In the genomic region with DNA sequence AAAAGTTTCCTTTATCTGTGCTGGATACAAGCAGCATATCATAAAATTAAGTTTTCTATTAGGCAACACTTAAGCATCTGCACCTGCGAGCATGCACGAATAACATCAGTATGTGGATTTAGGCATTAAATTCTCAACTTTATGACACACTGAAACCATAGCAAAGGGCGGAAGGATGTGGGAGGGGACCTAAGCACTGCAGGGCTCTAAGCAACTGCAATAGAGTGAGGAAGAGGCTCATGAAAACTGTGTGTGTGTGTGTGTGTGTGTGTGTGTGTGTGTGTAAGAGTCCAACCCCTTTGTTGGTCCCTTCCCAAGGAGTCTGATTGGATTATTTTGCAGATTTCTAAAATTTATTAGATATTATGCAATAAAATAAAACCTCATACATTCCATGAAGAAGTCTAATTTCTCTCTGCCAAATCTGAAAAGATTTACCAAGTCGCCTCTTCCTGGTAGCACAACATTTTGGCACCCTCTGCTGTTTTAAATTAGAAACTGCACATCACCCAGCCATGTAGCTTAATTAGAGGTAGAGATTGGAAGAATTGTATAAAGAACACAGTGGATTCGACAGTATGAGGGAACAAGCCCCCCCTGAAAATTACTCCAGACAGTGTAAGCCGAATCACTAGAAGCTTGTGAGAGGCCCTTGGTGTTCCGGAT, we compare ENCODE assay signal across 8 mouse cellular contexts. TPM values are rescaled to one million over a fixed set of nuclear protein-coding genes. Genes with fewer than 3 reads are reported as not detected.
DNase-seq lines count a peak whose midpoint lies in the region; ATAC-seq and TF ChIP-seq lines count a peak whose summit lies in the region.

No protein-coding gene starts in this region.

- intact Hi-C loops in left cerebral cortex, adult 2 months (cut with DNase I): loop anchor here (1.0 to 10.0 kb wide), 4 partner anchors 104 to 428 kb away; no protein-coding TSS in a partner anchor

- H3K9me3 ChIP-seq in liver, postnatal 0 days (ENCODE audit: low read length): no peaks in the 10 kb centered on the region

- H3K27ac ChIP-seq in liver, postnatal 0 days (ENCODE audit: low read depth): no peak overlapping the region
- H3K27ac ChIP-seq in left cerebral cortex, adult 2 months: no peak overlapping the region

- H3K4me3 ChIP-seq in liver, postnatal 0 days (ENCODE audit: low read depth, low read length): no peak overlapping the region
- H3K4me3 ChIP-seq in left cerebral cortex, adult 2 months: no peak overlapping the region

- H3K4me2 ChIP-seq in liver, postnatal 0 days (ENCODE audit: low read depth, low read length): no peak overlapping the region

- peak; percentile 71 for TF ChIP-seq CTCF in liver, postnatal 0 days (IDR thresholded peaks at IDR 0.05; ENCODE audit: low read depth)
- TF ChIP-seq CTCF in left cerebral cortex, adult 2 months (IDR thresholded peaks at IDR 0.05): peak; percentile 75

- H3K9ac ChIP-seq in liver, postnatal 0 days (replicated peaks): no peak overlapping the region

- no peak for ATAC-seq in liver, postnatal 0 days
- ATAC-seq in inflammation-experienced regulatory T-cells, adult 6 months: peak; percentile 80
- no peak for ATAC-seq in granulocyte monocyte progenitor cell, adult 5-6 weeks (replicated peaks; ENCODE audit: poor library complexity, severe bottlenecking)

- H3K36me3 ChIP-seq in liver, postnatal 0 days (replicated peaks; ENCODE audit: insufficient read depth, low read length): no peaks in the 10 kb centered on the region

- no peak for TF ChIP-seq EP300 in liver, postnatal 0 days (IDR thresholded peaks at IDR 0.05; ENCODE audit: low read depth)

- WGBS in liver, postnatal 0 days (ENCODE audit: insufficient replicate concordance): 42% methylated on average over 7 of the region's 7 CpGs

- no peaks in the 10 kb centered on the region for H3K27me3 ChIP-seq in liver, postnatal 0 days (ENCODE audit: insufficient read depth, low read length)

- H3K4me1 ChIP-seq in liver, postnatal 0 days (ENCODE audit: insufficient read depth): no peaks in the 10 kb centered on the region

- no peak for DNase-seq in liver, postnatal 0 days
- DNase-seq in liver: no peak
- DNase-seq in Muller cell, postnatal 12 days (ENCODE audit: inconsistent ontology term): peak; percentile 54
- peak; percentile 68 to 76 for DNase-seq in cerebellum, postnatal 10 days
- DNase-seq in left cerebral cortex, adult 2 months (ENCODE audit: extremely low spot score in 1 of 2, low spot score in 2 of 2): peak; percentile 48 to 52
- peak; percentile 65 to 66 for DNase-seq in right cerebral cortex, postnatal 10 days (ENCODE audit: low spot score in 2 of 2)

RNA-seq across cellular contexts. Expression of a gene that starts 38.9 kb away (rescaled TPM):
- 0.08 TPM in 1 of 2 replicates, not detected in the other for polyA plus RNA-seq in liver, postnatal 0 days (2015; fragmentation: Nextera tagmentation; extraction: Ambion mirVana)
- polyA plus RNA-seq in inflammation-experienced regulatory T-cells, adult 6 months (2017; shearing (Covaris generic)): not detected
- not detected for total RNA-seq in left cerebral cortex, adult 2 months (2021)
- total RNA-seq in granulocyte monocyte progenitor cell, adult 5-6 weeks (2014; fragmentation: Nextera tagmentation): not detected in 2 replicates
- total RNA-seq in granulocyte monocyte progenitor cell, adult 5-6 weeks (2017): not detected in 2 replicates

Comparison
In these comparisons a context has a peak if more than half of its experiments do, and no peak if none do; other contexts are left out.
1. DNase-seq: peak in Muller cell, postnatal 12 days (single experiment), cerebellum, postnatal 10 days (2 of 2), left cerebral cortex, adult 2 months (2 of 2) and right cerebral cortex, postnatal 10 days (2 of 2); none in liver, postnatal 0 days (single experiment) and liver (single experiment).